Mouse (Mus musculus): Measurements from ENCODE around the gene Dhx34. TPM values are rescaled to one million over a fixed set of nuclear protein-coding genes. Genes with fewer than 3 reads are reported as not detected.

Gene Dhx34
- total and polyA plus RNA-seq, 3 experiments, result 5.8 to 13.6 TPM; not detected in 1

GRCm38 (mm10) chr7:16207076-16207475, 14.8 kb downstream of the Dhx34 start:
- H3K4me1 ChIP-seq (ENCODE audit: control insufficient read depth in 1 of 2, insufficient read depth in 2 of 2, low read length in 2 of 2), result peaks cover 0 to 6% of the 10 kb centered on the region in 2 experiments; a peak in 1 of 4 replicates
- no peak overlapping the region for H3K27ac ChIP-seq (ENCODE audit: control insufficient read depth, low read depth, low read length)
- DNase-seq (ENCODE audit: low read depth, low spot score), result no peak
- H3K79me2 ChIP-seq (ENCODE audit: control insufficient read depth, insufficient read depth, low read length, poor library complexity), result no peaks in the 10 kb centered on the region
- TF ChIP-seq ZKSCAN1 (IDR thresholded peaks at IDR 0.05; ENCODE audit: low read depth, low read length) (no peak), MAX (IDR thresholded peaks at IDR 0.05; ENCODE audit: low read length) (no peak), USF2 (IDR thresholded peaks at IDR 0.05; ENCODE audit: borderline replicate concordance in 1 of 2, insufficient read depth in 1 of 2, low read depth in 1 of 2, low read length in 2 of 2) (no peak), MAZ (IDR thresholded peaks at IDR 0.05; ENCODE audit: low read depth, low read length) (no peak), MYC (IDR thresholded peaks at IDR 0.05; ENCODE audit: low read depth, low read length) (no peak), ZC3H11A (IDR thresholded peaks at IDR 0.05; ENCODE audit: low read depth, low read length) (no peak), NELFE (IDR thresholded peaks at IDR 0.05; ENCODE audit: low read depth, low read length) (no peak), TCF12 (IDR thresholded peaks at IDR 0.05; ENCODE audit: low read depth, low read length) (no peak), POLR2AphosphoS5 (IDR thresholded peaks at IDR 0.05; ENCODE audit: borderline replicate concordance, low read depth, low read length) (no peak), RCOR1 (IDR thresholded peaks at IDR 0.05; ENCODE audit: low read depth, low read length) (no peak), HCFC1 (IDR thresholded peaks at IDR 0.05; ENCODE audit: low read depth, low read length) (no peak)
- H3K9me3 ChIP-seq (replicated peaks; ENCODE audit: insufficient read depth, low read length), result no peaks in the 10 kb centered on the region
- H3K36me3 ChIP-seq (ENCODE audit: control insufficient read depth in 1 of 2, insufficient read depth in 2 of 2, low read length in 2 of 2), result no peaks in the 10 kb centered on the region
- H3K9ac ChIP-seq (ENCODE audit: control insufficient read depth, low read depth, low read length, poor library complexity, severe bottlenecking), result no peak overlapping the region
- H3K27me3 ChIP-seq (ENCODE audit: control insufficient read depth in 1 of 2, insufficient read depth in 2 of 2, low read length in 2 of 2), result no peaks in the 10 kb centered on the region
- H3K4me3 ChIP-seq (ENCODE audit: control insufficient read depth in 1 of 2, insufficient read depth in 1 of 2, low read depth in 2 of 2, low read length in 2 of 2), result no peak overlapping the region

- H3K4me3 ChIP-seq (ENCODE audit: control insufficient read depth in 1 of 2, insufficient read depth in 1 of 2, low read depth in 2 of 2, low read length in 2 of 2), result no peak overlapping the region
- TF ChIP-seq POLR2AphosphoS2 (IDR thresholded peaks at IDR 0.05; ENCODE audit: low read length) (no peak), POLR2A (IDR thresholded peaks at IDR 0.05; ENCODE audit: control insufficient read depth in 1 of 2, insufficient read depth in 1 of 2, low read depth in 1 of 2, low read length in 2 of 2, poor library complexity in 1 of 2) (no peak), ZNF384 (IDR thresholded peaks at IDR 0.05; ENCODE audit: low read depth, low read length) (no peak), MAX (IDR thresholded peaks at IDR 0.05; ENCODE audit: low read length) (no peak), ELF1 (IDR thresholded peaks at IDR 0.05; ENCODE audit: low read depth, low read length) (no peak), ZMIZ1 (IDR thresholded peaks at IDR 0.05; ENCODE audit: low read depth, low read length) (no peak), CHD2 (IDR thresholded peaks at IDR 0.05; ENCODE audit: low read length) (no peak), SMC3 (IDR thresholded peaks at IDR 0.05; ENCODE audit: low read depth, low read length) (no peak), ETS1 (IDR thresholded peaks at IDR 0.05; ENCODE audit: low read depth, low read length) (no peak), MEF2A (IDR thresholded peaks at IDR 0.05; ENCODE audit: extremely low read depth, insufficient replicate concordance, low read depth, low read length, poor library complexity, severe bottlenecking) (no peak)
- H3K27ac ChIP-seq (ENCODE audit: control insufficient read depth, low read depth, low read length), result no peak overlapping the region
- no peaks in the 10 kb centered on the region for H3K9me3 ChIP-seq (replicated peaks; ENCODE audit: insufficient read depth, low read length)
- no peaks in the 10 kb centered on the region for H3K36me3 ChIP-seq (ENCODE audit: control insufficient read depth in 1 of 2, insufficient read depth in 2 of 2, low read length in 2 of 2)
- H3K4me1 ChIP-seq (ENCODE audit: control insufficient read depth in 1 of 2, insufficient read depth in 2 of 2, low read length in 2 of 2), result peaks cover 0 to 6% of the 10 kb centered on the region in 2 experiments; a peak in 1 of 4 replicates
- H3K9ac ChIP-seq (ENCODE audit: control insufficient read depth, low read depth, low read length, poor library complexity, severe bottlenecking), result no peak overlapping the region
- no peaks in the 10 kb centered on the region for H3K79me2 ChIP-seq (ENCODE audit: control insufficient read depth, insufficient read depth, low read length, poor library complexity)
- DNase-seq (ENCODE audit: low read depth, low spot score), result no peak
- no peaks in the 10 kb centered on the region for H3K27me3 ChIP-seq (ENCODE audit: control insufficient read depth in 1 of 2, insufficient read depth in 2 of 2, low read length in 2 of 2)
Observed at GRCm38 (mm10) chr7:16204791-16205190, 17.0 kb downstream of the Dhx34 start.

All from MEL (cell line).